Mouse (Mus musculus) ovary, postnatal 14 days (tissue): Measurements from ENCODE around the gene Prss33.
A peak's percentile ranks its signal among the peaks of the same experiment; 100 is the strongest.

Experiments used
- DNase-seq: peaks from one replicate; pipeline ENCODE4 v3.0.0; 2022; ENCODE audit warnings: low spot score

Gene Prss33

DNA sequence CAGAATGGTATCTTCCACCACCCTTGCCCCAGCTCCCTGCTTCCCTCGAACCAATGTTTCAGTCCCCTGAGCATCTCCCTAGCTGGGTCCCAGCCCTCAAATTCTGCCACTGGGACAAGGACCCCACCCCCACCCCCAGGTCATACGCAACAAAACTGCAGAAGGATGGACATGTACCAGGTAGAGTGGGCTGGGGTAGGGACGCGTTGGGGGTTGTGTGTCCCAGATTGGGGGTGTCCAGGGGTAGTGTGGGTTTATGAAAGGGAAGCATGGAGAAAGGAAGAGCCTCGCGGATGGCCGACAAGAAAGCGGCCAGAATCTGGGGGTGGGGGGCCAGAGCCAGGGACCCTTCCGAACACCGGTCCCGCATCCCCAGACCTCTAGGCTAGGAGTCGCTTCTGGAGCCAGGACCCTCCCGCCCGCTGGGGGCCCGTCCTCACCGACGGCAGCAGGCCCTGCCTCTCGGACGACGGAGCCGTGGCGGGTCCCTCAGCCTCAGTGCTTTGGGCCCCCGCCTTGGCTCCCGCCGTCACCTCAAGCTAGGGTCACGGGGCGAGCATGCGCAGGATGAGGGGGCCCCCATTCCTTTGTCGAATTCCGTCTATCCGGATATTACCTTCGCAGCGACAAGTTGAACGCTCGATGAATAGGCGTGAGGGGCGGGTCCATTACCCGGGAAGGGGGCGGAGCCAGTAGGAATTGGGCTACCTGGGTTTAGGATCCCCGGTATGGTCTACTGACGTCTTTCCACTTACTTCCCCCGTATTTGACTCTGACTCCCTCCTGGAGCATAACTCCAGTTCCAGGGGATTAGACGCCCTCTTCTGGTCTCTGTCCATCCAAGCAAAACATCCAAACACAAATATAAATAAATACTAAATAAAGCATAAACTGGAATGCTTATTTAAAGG, 50.0 kb downstream of the Prss33 start, which contains the start of gene Flywch2:
Gene Flywch2 (minus strand): TSS at position 521 of the 911 bp plus-strand sequence.
- peak; percentile 68 for DNase-seq

DNA sequence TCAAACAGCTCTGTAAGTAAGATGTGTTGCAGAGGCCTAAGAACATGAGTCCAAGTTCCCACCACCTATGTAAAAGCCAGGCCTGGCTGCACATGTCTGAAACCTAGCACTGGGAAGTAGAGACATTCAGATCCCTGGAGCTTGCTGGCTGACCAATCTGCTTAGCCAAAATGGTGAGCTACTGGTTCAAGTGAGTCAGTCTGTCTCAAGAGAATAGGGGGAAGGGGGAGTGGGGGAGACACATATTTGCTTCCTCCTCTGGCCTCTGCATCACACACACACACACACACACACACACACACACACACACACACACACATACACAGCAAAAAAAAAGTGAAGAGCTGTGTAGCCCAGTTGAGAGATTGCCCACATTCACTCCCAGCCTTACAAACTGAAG, 52.5 kb downstream of the Prss33 start:
- DNase-seq, result no peak
